Mouse (Mus musculus) hindbrain, embryonic 11.5 days (tissue): Measurements from ENCODE around the gene Ndufs3. TPM values are rescaled to one million over a fixed set of nuclear protein-coding genes. Genes with fewer than 3 reads are reported as not detected.

ENCODE experiments used
- ATAC-seq: fragments of 200-750 bp; cut with Nextera tagmentation; 2 replicates; pipeline ENCODE4 v1.8.0; 2017; ENCODE audit warnings: mild to moderate bottlenecking, moderate TSS enrichment, moderate library complexity; ENCODE audit not compliant: low FRiP score
- DNase-seq: peaks from one replicate; pipeline ENCODE4 v3.0.0-alpha.2; 2015; ENCODE audit warnings: low spot score
- H3K27ac ChIP-seq: fragments of 300-500 bp; sonication (generic); 2 replicates; pipeline ENCODE4 v1.5.1; 2014; ENCODE audit warnings: mild to moderate bottlenecking, low read depth, low read length
- H3K27me3 ChIP-seq: fragments of 300-500 bp; sonication (generic); 2 replicates; pipeline ENCODE4 v1.6.1; 2014; ENCODE audit warnings: mild to moderate bottlenecking, low read length, moderate library complexity, mixed read lengths; ENCODE audit not compliant: control insufficient read depth, insufficient read depth
- H3K36me3 ChIP-seq: fragments of 300-500 bp; sonication (generic); 2 replicates; pipeline ENCODE4 v1.6.1; 2014; ENCODE audit warnings: mild to moderate bottlenecking, low read length, moderate library complexity, mixed read lengths; ENCODE audit not compliant: control insufficient read depth, insufficient read depth
- H3K4me1 ChIP-seq: fragments of 300-500 bp; sonication (generic); replicated peaks from 2 replicates; pipeline ENCODE4 v1.6.1; 2014; ENCODE audit warnings: low read length, mixed read lengths; ENCODE audit not compliant: control insufficient read depth, insufficient read depth
- H3K4me2 ChIP-seq: fragments of 300-500 bp; sonication (generic); replicated peaks from 2 replicates; pipeline ENCODE4 v1.6.1; 2014; ENCODE audit warnings: mild to moderate bottlenecking, low read depth, low read length
- H3K4me3 ChIP-seq: fragments of 300-500 bp; sonication (generic); 2 replicates; pipeline ENCODE4 v1.5.1; 2014; ENCODE audit warnings: low read depth, low read length
- H3K9ac ChIP-seq: fragments of 300-500 bp; sonication (generic); 2 replicates; pipeline ENCODE4 v1.6.1; 2014; ENCODE audit warnings: low read depth, low read length
- H3K9me3 ChIP-seq: fragments of 300-500 bp; sonication (generic); 2 replicates; pipeline ENCODE4 v1.6.1; 2016; ENCODE audit warnings: low read length; ENCODE audit not compliant: control insufficient read depth
- WGBS: fragments of 180-500 bp; shearing (Covaris S2); extraction: QIAGEN DNeasy Blood & Tissue Kit; methylation state at CpG from one replicate; pipeline ENCODE4 v1.1.7; 2014; 5-methylcytosine and 5-hydroxymethylcytosine counted together
- polyA plus RNA-seq: library from polyadenylated mRNA; unstranded; fragments of >200 nt; fragmentation: Nextera tagmentation; extraction: Ambion mirVana; gene quantifications from 2 replicates; pipeline ENCODE4 v1.2.1, GENCODE M21; 2014

The Ndufs3 gene
- polyA plus RNA-seq, 1 experiment from 2014 or later, result 217 TPM

DNA sequence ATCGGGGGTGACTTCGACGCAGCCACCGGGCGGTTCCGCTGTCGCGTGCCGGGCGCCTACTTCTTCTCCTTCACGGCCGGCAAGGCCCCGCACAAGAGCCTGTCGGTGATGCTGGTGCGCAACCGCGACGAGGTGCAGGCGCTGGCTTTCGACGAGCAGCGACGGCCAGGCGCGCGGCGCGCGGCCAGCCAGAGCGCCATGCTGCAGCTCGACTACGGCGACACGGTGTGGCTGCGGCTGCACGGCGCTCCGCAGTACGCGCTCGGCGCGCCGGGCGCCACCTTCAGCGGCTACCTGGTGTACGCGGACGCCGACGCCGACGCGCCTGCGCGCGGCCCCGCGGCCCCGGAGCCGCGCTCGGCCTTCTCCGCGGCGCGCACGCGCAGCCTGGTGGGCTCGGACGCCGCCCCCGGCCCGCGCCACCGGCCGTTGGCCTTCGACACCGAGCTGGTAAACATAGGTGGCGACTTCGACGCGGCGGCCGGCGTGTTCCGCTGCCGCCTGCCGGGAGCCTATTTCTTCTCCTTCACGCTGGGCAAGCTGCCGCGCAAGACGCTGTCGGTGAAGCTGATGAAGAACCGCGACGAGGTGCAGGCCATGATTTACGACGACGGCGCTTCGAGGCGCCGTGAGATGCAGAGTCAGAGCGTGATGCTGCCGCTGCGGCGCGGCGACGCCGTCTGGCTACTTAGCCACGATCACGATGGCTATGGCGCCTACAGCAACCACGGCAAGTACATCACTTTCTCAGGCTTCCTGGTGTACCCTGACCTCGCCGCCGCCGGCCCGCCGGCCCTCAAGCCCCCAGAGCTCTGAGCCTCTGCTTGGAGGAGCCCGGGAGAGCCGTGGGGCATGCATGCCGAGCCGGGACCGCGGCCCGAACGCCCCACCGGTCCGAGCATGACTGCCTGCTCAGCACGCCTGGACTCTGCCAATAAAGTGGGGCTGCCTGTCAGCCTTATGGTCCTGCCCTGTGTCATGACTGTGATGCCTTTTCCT lies 14.8 kb downstream of the Ndufs3 start:
- H3K9ac ChIP-seq, result peak overlapping the region; percentile 50
- no peaks in the 10 kb centered on the region for H3K9me3 ChIP-seq
- H3K27ac ChIP-seq, result no peak overlapping the region
- 0 out of 2 replicates have a peak, but pooled peaks cover 4% of the 10 kb centered on the region for H3K4me1 ChIP-seq
- DNase-seq (peak; percentile 70), ATAC-seq (peak; percentile 60)
- H3K4me3 ChIP-seq, result peak overlapping the region; percentile 40
- 6% methylated on average over 118 of the region's 133 CpGs for WGBS
- H3K36me3 ChIP-seq, result peaks cover 4% of the 10 kb centered on the region; the same call in 1 of the 2 replicates
- H3K27me3 ChIP-seq, result peaks cover 54% of the 10 kb centered on the region
- peak overlapping the region; percentile 57 for H3K4me2 ChIP-seq

- H3K27me3 ChIP-seq, result peaks cover 57% of the 10 kb centered on the region
- no peak for DNase-seq
- 0 out of 2 replicates have a peak overlapping the region, but pooled peaks have one; percentile 2 for H3K4me3 ChIP-seq
- H3K9me3 ChIP-seq, result no peaks in the 10 kb centered on the region
- H3K4me2 ChIP-seq, result no peak overlapping the region
- ATAC-seq, result no peak
- WGBS, result 71% methylated on average over 5 of the region's 5 CpGs
- H3K9ac ChIP-seq, result no peak overlapping the region; the same call in 1 of the 2 replicates
- 0 out of 2 replicates have a peak, but pooled peaks cover 3% of the 10 kb centered on the region for H3K36me3 ChIP-seq
- no peak overlapping the region for H3K27ac ChIP-seq
- 0 out of 2 replicates have a peak, but pooled peaks cover 4% of the 10 kb centered on the region for H3K4me1 ChIP-seq
Observed at GRCm38 (mm10) chr2:90887627-90888026, 17.0 kb downstream of the Ndufs3 start.

DNA sequence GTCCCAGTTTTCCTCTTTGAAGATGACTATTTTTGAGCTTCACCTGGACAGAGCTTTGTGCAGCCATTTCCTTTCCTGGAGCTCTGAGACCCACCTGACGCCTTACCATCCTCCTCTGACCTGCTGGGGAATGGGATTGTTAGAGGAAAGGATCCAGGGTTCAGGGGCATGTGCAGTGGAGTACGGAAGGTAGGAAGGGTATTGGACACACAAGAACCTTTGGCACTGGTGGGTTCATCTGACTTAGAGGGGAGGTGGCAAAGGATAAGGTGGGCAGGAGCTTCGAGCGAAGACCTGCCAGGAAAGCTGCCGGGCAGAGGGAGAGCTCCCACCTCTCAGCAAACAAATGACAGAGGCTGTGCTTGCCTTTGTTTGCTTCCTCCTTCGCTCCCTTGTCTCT lies 18.2 kb downstream of the Ndufs3 start:
- Histone ChIP-seq H3K4me3 (peak overlapping the region; percentile 54), H3K27ac (no peak overlapping the region), H3K4me1 (0 out of 2 replicates have a peak, but pooled peaks cover 4% of the 10 kb centered on the region), H3K9ac (peak overlapping the region; percentile 71), H3K27me3 (peaks cover 57% of the 10 kb centered on the region), H3K4me2 (peak overlapping the region; percentile 96), H3K36me3 (no peaks in the 10 kb centered on the region), H3K9me3 (no peaks in the 10 kb centered on the region)
- ATAC-seq, result no peak
- peak; percentile 40 for DNase-seq
- 25% methylated on average over 6 of the region's 6 CpGs for WGBS

GRCm38 (mm10) chr2:90885218-90886041 lies 19.2 kb downstream of the Ndufs3 start, which contains the start of gene C1qtnf4:
Gene C1qtnf4, plus strand, starts transcription at chr2:90885860.
- H3K36me3 ChIP-seq, result no peaks in the 10 kb centered on the region
- H3K9me3 ChIP-seq, result no peaks in the 10 kb centered on the region
- H3K4me2 ChIP-seq, result peak within 1 kb of the TSS; percentile 96
- peak within 1 kb of the TSS; percentile 54 for H3K4me3 ChIP-seq
- H3K27ac ChIP-seq, result 0 out of 2 replicates have a peak within 1 kb of the TSS, but pooled peaks have one; percentile 36
- 0 out of 2 replicates have a peak, but pooled peaks cover 4% of the 10 kb centered on the region for H3K4me1 ChIP-seq
- peak within 1 kb of the TSS; percentile 71 for H3K9ac ChIP-seq
- ATAC-seq (peak; percentile 80), DNase-seq (peak; percentile 67)
- under 1% methylated on average over 43 of the region's 45 CpGs for WGBS
- peaks cover 52% of the 10 kb centered on the region for H3K27me3 ChIP-seq

- Histone ChIP-seq H3K27ac (no peak overlapping the region), H3K9me3 (no peaks in the 10 kb centered on the region), H3K4me1 (0 out of 2 replicates have a peak, but pooled peaks cover 3% of the 10 kb centered on the region), H3K36me3 (no peaks in the 10 kb centered on the region), H3K9ac (no peak overlapping the region), H3K27me3 (peaks cover 19% of the 10 kb centered on the region), H3K4me3 (no peak overlapping the region), H3K4me2 (no peak overlapping the region)
- DNase-seq, result no peak
- 76% methylated on average over 2 of the region's 2 CpGs for WGBS
- no peak for ATAC-seq
Observed at GRCm38 (mm10) chr2:90881824-90882223, 22.8 kb downstream of the Ndufs3 start.

DNA sequence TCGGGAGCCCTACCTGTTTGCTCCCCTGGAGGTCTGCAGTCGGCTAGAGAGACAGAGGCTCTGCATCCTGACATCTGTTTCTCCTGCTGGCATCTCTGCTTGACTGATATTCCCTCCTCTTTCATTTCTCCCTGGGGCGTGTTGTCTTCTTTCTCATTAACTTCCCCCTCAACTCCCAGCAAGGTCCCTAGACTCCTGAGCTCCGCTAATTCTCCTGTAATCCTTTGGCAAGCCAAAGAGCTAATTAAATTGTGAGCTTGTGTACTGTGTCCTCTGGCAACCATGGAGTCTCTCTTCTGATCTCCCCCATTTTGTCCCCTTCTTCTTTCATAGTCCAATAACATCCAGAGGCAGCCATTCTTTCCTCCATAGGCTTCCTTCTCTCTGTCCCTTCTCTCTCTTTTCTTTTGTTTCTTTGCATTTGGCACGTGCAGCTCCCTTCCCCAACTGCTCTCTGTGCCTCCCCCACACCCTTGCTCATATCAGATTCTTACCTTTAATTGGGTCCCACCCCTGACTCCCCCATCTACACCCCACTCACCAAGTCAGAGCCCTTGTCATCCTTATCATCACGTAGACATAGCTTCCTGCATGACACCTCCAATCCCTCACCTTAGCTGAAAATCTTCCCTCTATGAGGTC lies 24.4 kb downstream of the Ndufs3 start:
- Histone ChIP-seq H3K4me2 (no peak overlapping the region), H3K4me3 (no peak overlapping the region), H3K4me1 (no peaks in the 10 kb centered on the region), H3K36me3 (no peaks in the 10 kb centered on the region), H3K9ac (no peak overlapping the region), H3K9me3 (no peaks in the 10 kb centered on the region), H3K27ac (no peak overlapping the region), H3K27me3 (peaks cover 5% of the 10 kb centered on the region)
- ATAC-seq (no peak), DNase-seq (no peak)
- WGBS, result 28% methylated on average over 6 of the region's 6 CpGs

- ATAC-seq, result no peak
- no peaks in the 10 kb centered on the region for H3K4me1 ChIP-seq
- no peak overlapping the region for H3K4me3 ChIP-seq
- no peaks in the 10 kb centered on the region for H3K36me3 ChIP-seq
- no peaks in the 10 kb centered on the region; the same call in none of the 2 replicates for H3K27me3 ChIP-seq
- H3K4me2 ChIP-seq, result no peak overlapping the region
- no peak overlapping the region for H3K27ac ChIP-seq
- H3K9ac ChIP-seq, result no peak overlapping the region
- H3K9me3 ChIP-seq, result no peaks in the 10 kb centered on the region
- no peak for DNase-seq
Observed at GRCm38 (mm10) chr2:90879419-90879818, 25.2 kb downstream of the Ndufs3 start.
